Mouse (Mus musculus): ENCODE results near the gene Wdr76. TPM values are rescaled to one million over a fixed set of nuclear protein-coding genes. Genes with fewer than 3 reads are reported as not detected.
A peak's percentile ranks its signal among the peaks of the same experiment; 100 is the strongest.
"Not testable (repeated sequence)": the region's sequence is repeated elsewhere in the genome, so short reads cannot be mapped to it uniquely, and the experiment has no call there.

Gene Wdr76
- polyA plus RNA-seq (2017; shearing (Covaris generic)): 10 to 100 TPM in 1 of 2 experiments, 1 to 10 TPM in 1; 7.2 to 11.2 TPM

DNA sequence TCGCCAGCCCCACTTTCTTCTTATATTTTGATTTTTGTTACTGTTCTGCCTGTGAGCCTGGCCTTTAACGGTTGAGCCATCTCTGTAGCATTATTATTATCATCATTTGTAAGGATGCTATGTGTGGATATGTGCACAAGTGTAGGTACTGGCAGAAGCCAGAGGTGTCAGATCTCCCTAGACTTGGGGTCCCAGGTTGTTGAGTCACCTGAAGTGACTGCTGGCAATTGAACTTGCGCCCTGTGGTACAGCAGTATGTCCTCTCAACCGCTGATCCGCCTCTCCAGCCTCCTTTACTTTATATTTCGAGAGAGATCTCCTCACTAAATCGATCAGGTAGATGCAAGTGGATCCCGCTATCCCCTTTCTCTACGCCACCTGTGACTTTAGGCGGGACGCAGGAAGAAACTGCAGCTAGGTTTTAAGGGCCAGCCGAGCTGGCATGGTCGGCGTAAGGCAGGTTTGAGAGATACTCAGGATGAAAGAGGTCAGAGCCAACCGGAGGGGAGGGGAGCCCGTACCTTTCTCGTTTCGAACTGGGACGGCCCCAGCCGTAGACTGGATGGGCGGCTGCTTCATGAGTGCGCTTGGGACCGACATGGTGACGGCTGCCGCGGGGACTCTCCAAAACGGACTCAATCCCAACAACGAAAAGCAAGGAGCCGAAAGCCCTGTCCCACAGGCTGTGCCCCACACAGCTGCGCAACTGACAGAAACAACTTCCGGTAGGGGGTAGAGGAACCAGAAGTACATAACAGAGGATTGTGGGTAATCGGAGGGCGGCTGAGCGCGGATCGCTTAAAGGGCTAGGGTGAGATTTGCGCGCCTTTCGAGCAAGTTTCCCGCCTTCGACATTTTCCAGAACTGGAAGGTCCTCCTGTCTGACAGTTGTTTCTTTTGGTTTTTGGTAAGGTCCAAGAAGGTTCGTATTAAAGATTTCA is at the start of gene Wdr76, which contains the start of gene Mfap1a:
Wdr76 (plus strand) TSS at position 782 of the 941 bp plus-strand sequence.
Mfap1a (minus strand) TSS at position 724 of the 941 bp plus-strand sequence.
- peak; percentile 93 for ATAC-seq

DNA sequence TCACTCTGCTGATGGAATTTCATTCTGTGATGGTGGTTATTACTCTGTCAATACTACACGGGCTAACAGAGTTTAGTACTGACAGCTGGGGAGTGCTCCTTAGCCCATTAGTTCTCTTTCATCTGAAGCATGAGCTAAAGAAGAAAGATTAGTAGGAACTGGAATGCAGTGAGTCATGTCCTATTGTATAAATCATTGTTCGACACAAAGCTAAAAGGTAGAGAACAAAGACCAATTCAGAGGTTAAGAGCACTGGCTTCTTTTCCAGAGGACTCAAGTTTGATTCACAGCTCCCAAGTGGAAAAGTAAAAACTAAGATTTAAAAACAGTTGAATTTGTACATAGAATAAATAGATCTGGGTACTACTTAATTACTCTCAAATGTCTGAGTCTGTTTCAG is 46.5 kb upstream of the Wdr76 start:
- ATAC-seq: no peak

DNA sequence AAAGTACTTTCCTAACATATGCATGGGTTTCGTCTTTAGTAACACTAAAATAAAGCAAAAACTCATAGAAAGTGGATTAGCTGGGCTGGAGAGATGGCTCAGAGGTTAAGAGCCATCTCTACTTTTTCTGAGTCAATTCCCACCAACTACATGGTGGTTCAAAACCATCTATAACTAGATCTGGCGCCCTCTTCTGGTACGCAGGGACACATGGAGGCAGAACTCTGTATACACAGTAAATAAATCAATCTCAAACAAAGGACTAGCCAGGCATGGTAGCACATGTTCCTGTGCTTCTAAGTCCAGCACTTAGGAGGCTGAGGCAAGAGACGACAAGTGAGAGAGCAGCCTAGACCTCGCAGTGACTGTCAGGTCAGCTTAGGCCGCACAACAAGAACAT is 37.5 kb upstream of the Wdr76 start:
- ATAC-seq: peak; percentile 18

- ATAC-seq: not testable (repeated sequence)
Measured at GRCm38 (mm10) chr2:121472783-121473182, 33.7 kb upstream of the Wdr76 start.

GRCm38 (mm10) chr2:121473301-121474179 is 33.0 kb upstream of the Wdr76 start, which contains the start of gene Mfap1b:
Gene Mfap1b, minus strand, starts transcription at chr2:121474067.
- peak; percentile 99 for ATAC-seq

DNA sequence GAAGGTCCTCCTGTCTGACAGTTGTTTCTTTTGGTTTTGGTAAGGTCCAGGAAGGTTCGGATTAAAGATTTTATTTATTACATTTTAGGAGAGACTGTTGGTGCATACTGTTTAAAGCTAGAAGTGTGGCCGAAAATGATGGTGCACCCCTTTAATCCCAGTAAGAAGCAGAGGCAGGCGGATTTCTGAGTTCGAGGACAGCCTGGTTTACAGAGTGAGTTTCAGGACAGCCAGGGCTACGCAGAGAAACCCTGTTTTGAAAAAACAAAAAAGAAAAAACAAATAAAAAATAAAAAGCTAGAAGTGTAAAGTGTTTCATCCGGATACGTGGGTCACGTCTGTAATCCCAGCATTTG is 32.4 kb upstream of the Wdr76 start:
- ATAC-seq: peak; percentile 54

DNA sequence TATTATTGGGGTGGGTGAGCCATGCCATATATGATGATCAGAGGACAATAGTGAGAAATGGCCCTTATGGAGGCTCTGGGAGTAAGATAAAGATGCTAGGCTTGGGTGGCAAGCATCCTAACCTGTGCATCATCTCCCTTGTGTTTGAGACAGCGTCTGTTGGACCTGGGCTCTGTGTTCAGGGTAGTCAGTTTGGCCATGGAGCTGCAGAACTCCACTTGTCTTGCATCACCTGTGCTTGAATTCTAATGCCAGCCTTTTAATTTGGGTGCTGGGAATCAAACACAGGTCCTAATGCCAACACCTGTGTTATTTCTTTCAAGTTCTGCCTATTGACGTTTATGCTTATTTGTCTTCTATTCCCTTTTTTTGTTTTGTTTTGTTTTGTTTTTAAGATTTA is 31.2 kb upstream of the Wdr76 start:
- not testable (repeated sequence) for ATAC-seq

- ATAC-seq: no peak
Measured at GRCm38 (mm10) chr2:121477491-121478266, 28.8 kb upstream of the Wdr76 start.

DNA sequence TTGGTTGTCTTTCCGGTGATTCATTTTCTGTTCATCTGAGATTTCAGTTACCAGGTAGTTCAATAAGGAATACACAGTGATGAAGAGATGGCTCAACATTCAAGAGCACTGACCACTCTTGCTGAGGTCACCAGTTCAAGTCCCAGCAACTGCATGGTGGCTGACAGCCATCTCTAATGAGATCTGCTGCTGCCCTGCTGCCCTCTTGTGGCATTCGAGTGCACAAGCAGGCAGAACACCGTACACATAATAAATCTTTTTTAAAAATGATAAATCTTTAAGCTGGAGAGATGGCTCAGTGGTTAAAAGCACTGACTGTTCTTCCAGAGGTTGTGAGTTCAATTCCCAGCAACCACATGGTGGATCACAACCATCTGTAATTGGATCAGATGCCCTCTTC is 26.0 kb upstream of the Wdr76 start:
- ATAC-seq: peak; percentile 56

GRCm38 (mm10) chr2:121480916-121481315 is 25.6 kb upstream of the Wdr76 start:
- ATAC-seq: not testable (repeated sequence)

DNA sequence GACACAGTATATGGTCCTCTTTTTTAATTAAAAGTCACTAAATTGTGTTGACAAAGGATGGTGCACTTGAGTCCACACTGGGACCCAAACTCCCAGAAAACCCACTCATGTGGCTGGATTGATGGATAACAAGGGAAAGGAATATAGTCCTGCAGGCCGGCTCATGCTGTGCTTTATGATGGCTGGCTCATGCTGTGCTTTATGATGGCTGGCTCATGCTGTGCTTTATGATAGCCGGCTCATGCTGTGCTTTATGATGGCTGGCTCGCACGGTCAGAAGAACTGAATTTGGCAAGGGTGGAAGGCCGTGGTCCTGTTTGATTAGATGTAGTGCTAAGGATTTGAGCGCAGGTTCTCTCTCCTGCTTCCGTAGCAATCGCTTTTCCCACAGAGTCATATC is 22.9 kb upstream of the Wdr76 start:
- no peak for ATAC-seq

DNA sequence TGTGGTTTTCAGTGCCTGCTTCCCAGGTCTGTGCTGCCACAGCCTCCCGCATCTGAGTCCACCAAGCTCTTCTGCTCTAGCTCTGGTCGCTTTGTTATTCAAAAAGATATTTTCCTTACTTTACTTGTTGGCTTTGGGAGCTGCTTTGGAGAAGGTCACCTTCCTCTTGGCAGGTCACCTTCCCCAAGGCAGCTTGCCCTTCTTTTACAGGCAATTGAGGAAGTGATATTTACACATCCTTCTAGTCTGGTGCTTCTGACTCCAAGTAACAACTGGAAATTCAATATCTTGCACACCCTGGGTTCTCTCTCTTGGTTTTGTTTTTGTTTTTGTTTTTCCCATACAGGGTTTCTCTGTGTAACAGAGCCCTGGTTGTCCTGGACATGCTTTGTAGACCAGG is 22.1 kb upstream of the Wdr76 start:
- ATAC-seq: not testable (repeated sequence)

DNA sequence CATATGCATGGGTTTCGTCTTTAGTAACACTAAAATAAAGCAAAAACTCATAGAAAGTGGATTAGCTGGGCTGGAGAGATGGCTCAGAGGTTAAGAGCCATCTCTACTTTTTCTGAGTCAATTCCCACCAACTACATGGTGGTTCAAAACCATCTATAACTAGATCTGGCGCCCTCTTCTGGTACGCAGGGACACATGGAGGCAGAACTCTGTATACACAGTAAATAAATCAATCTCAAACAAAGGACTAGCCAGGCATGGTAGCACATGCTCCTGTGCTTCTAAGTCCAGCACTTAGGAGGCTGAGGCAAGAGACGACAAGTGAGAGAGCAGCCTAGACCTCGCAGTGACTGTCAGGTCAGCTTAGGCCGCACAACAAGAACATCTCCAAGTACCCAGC is 5.0 kb upstream of the Wdr76 start:
- peak; percentile 32 for ATAC-seq

GRCm38 (mm10) chr2:121507173-121507950 is 839 bp downstream of the Wdr76 start:
- no peak for ATAC-seq

DNA sequence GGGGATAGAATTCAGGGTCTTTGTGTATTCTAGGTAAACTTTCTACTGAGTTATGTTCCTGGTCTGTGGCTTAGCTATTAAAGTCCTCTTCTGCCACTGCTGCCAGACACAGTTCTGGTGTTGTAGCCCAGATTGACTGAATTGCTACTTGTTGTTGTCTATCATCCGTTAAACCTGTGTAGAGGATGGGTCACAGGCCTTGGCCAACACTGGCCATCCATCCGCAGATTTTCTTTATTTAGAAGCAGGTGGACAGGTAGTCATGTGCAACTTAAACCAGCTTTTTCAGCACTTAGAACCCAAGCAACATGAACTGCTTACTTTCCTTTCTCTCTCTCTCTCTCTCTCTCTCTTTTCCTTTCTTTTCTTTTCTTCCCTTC is 1.4 kb downstream of the Wdr76 start:
- ATAC-seq: no peak

- no peak for ATAC-seq
Measured at GRCm38 (mm10) chr2:121509584-121509983, 3.1 kb downstream of the Wdr76 start.

DNA sequence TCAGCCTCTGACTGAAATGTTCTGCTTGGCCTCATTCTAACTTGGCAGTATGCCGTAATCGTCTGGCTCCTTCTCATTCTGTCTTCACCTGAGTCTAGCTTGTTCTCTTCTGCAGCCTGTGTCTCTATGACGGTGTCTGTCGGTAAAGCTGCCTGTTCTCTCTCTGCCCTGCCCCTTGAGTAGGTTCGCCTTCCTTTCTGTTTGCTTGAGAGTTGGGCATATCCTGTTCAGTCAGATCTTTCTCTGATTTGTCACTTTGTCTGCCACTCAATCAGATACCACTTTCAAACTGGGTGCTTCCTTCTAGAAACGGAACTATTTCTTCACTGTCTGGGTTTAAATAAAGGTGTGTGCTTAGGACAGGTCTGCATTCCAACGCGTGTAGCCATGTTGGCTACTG is 4.9 kb downstream of the Wdr76 start:
- peak; percentile 88 for ATAC-seq

DNA sequence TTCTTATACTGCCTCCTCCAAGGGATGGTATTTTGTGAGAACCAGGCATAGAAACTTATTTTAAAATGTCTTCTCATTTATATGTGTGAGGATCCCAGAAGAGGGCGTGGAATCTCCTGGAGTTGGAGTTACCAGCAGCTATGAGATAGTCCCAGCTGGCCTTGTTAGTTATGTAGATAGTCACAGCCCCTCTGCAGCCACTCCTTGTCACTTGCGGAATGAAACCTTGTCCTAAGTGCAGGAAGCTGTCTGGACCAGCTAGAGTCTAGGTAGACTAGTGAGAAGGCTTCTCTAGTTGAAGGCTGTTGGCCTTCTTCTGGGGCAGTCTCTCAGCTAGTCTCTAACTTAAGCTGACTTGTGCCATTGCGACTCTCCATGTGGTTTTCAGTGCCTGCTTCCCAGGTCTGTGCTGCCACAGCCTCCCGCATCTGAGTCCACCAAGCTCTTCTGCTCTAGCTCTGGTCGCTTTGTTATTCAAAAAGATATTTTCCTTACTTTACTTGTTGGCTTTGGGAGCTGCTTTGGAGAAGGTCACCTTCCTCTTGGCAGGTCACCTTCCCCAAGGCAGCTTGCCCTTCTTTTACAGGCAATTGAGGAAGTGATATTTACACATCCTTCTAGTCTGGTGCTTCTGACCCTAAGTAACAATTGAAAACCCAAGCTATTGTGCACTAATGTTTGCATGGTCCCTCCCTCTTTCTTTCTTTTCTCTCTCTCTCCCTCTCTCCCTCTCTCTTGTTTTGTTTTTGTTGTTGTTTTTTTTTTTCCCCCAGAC is 6.7 kb downstream of the Wdr76 start:
- not testable (repeated sequence) for ATAC-seq

DNA sequence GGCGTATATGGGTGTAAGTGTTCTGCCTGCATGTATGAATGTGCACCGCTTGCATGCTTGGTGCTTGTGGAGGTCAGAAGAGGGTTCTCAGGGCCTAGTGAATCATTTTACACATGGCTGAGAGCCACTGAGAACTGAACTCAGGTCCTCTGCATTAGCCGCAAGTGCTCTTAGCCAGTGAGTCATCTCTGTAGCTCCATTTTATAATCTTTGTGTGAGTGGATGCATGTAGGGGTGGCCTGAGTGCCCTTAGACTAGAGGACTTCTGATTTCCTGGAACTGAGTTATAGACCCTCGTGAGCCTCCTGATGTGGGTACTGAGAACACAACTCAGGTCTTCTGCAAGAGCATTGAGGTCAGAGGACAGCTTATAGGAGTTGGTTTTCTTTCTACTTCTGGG is 7.7 kb downstream of the Wdr76 start:
- ATAC-seq: no peak

GRCm38 (mm10) chr2:121518106-121518505 is 11.6 kb downstream of the Wdr76 start:
- ATAC-seq: no peak

- not testable (repeated sequence) for ATAC-seq
Measured at GRCm38 (mm10) chr2:121518711-121519110, 12.2 kb downstream of the Wdr76 start.

Measured in CD4-positive, CD25-positive, alpha-beta regulatory T cell, adult 4 months (primary cell).